Comparison of ENCODE assay signal across 8 mouse cellular contexts in the genomic region with DNA sequence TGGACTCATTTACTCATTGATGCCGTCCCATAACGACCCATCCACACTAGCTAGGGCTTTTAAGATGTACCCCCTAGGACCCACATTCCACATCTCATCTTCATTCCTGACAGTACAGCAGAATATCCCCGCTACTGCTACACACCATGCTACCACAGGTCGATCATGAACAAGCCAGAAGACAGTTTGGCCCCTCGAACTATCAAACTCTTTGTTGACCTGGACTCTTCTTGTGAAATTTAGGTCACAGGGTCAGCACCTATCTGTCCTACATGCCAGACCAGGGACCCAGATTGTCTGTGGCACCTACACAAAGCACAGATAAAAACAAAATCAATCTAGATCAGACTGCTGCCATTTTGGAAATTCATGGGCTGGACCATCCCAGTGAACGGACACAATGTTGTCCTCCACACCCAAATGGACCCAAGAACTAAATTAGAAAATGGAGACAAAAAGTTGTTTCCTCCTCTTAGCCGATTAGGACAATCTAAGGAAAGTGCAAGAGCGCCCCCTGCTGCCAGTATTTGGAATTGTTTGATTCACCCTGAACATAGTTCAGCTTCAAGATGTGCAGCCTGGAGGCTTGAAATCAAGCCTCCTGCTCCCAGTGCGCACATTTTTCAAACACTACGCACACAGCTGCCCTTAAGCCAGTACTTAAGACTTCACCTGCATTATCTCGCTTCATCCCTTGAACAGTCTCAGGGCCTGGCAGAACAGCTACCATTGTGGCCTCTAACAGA.
DNase-seq lines count a peak whose midpoint lies in the region; ATAC-seq and TF ChIP-seq lines count a peak whose summit lies in the region.

No protein-coding gene starts in this region.

- no peak overlapping the region for H3K4me2 ChIP-seq in intestine, embryonic 14.5 days (ENCODE audit: low read length)

- no peak for ATAC-seq in intestine, embryonic 14.5 days (replicated peaks; ENCODE audit: low FRiP score, low TSS enrichment, low read depth)
- ATAC-seq in megakaryocyte-erythroid progenitor cell, adult 5-6 weeks (replicated peaks; ENCODE audit: low FRiP score, low TSS enrichment, poor library complexity, severe bottlenecking): peak; percentile 46; the same call in 1 of the 2 replicates
- ATAC-seq in activated CD4-positive, CD25-positive, alpha-beta regulatory T cell, adult 4 months: no peak

- TF ChIP-seq CTCF in gastrocnemius, adult 2 months (IDR thresholded peaks at IDR 0.05): peak; percentile 88

- WGBS in intestine, embryonic 14.5 days: 34% methylated on average over 11 of the region's 11 CpGs

- no peaks in the 10 kb centered on the region for H3K36me3 ChIP-seq in intestine, embryonic 14.5 days (ENCODE audit: control insufficient read depth, insufficient read depth, low read length)

- no peak overlapping the region for H3K9ac ChIP-seq in intestine, embryonic 14.5 days (ENCODE audit: low read length)

- DNase-seq in R1 (ENCODE audit: low read depth, low spot score): peak; percentile 60
- peak; percentile 78 to 88 for DNase-seq in cerebellum, postnatal 25 days
- DNase-seq in gastrocnemius, adult 2 months: peak; percentile 83
- peak; percentile 97 for DNase-seq in intestine, embryonic 14.5 days (ENCODE audit: low spot score)
- peak; percentile 15 to 91 for DNase-seq in left cerebral cortex, adult 9 months (ENCODE audit: low spot score in 2 of 2)
- peak; percentile 96 for DNase-seq in right cerebral cortex, postnatal 4 days

- intact Hi-C loops in gastrocnemius, adult 2 months (cut with DNase I): loop anchor here (1.0 to 10.0 kb wide), 2 partner anchors 648 to 1669 kb away; no protein-coding TSS in a partner anchor

- no peak overlapping the region for H3K27ac ChIP-seq in gastrocnemius, adult 2 months
- H3K27ac ChIP-seq in intestine, embryonic 14.5 days (ENCODE audit: low read depth): no peak overlapping the region

- no peak overlapping the region for H3K4me3 ChIP-seq in gastrocnemius, adult 2 months
- no peak overlapping the region for H3K4me3 ChIP-seq in intestine, embryonic 14.5 days (ENCODE audit: low read depth, low read length)

- H3K4me1 ChIP-seq in intestine, embryonic 14.5 days (replicated peaks; ENCODE audit: control insufficient read depth, insufficient read depth, low read length): no peaks in the 10 kb centered on the region; the same call in 1 of the 2 replicates

- no peaks in the 10 kb centered on the region for H3K27me3 ChIP-seq in intestine, embryonic 14.5 days (replicated peaks; ENCODE audit: control insufficient read depth, insufficient read depth, low read length)

- H3K9me3 ChIP-seq in intestine, embryonic 14.5 days (ENCODE audit: control insufficient read depth, low read length): no peaks in the 10 kb centered on the region
